13 mouse cellular contexts compared by ENCODE assay signal in genomic region chr13:62929766-62930389, GRCm38 (mm10). TPM values are rescaled to one million over a fixed set of nuclear protein-coding genes. Genes with fewer than 3 reads are reported as not detected.
DNase-seq lines count a peak whose midpoint lies in the region; ATAC-seq lines count a peak whose summit lies in the region.
"Had no signal": no experiment of that assay in that cellular context is flagged by ENCODE, and none has a peak within 500 bp of the region (broad histone marks: within the 10 kb centered on the region; RNA-seq: fewer than 3 reads in every experiment).

No protein-coding gene starts in this region.

- H3K9me3 ChIP-seq in neural tube, embryonic 15.5 days (replicated peaks) = no peaks in the 10 kb centered on the region
- H3K9me3 ChIP-seq in kidney, embryonic 14.5 days (ENCODE audit: control insufficient read depth, low read length) = no peaks in the 10 kb centered on the region
- H3K9me3 ChIP-seq: heart, embryonic 13.5 days; limb, embryonic 13.5 days had no signal

- peak; percentile 57; the same call in 1 of the 2 replicates for ATAC-seq in neural tube, embryonic 15.5 days (ENCODE audit: low FRiP score)
- ATAC-seq in kidney, embryonic 14.5 days (ENCODE audit: low FRiP score, low TSS enrichment) = peak; percentile 49; the same call in 1 of the 2 replicates
- no peak for ATAC-seq in granulocyte monocyte progenitor cell, adult 5-6 weeks (replicated peaks; ENCODE audit: poor library complexity, severe bottlenecking)
- ATAC-seq: forebrain, embryonic 16.5 days had no signal

- intact Hi-C loops in gastrocnemius, postnatal 36 days (cut with DNase I) = loop anchor here (5.0 kb wide), 1 partner anchor 112 kb away; no protein-coding TSS in a partner anchor
- intact Hi-C loops in left cerebral cortex, postnatal 10 days (cut with DNase I) = no loop called here

- H3K4me1 ChIP-seq in neural tube, embryonic 15.5 days = no peaks in the 10 kb centered on the region
- H3K4me1 ChIP-seq in kidney, embryonic 14.5 days (ENCODE audit: control insufficient read depth, insufficient read depth, low read length) = no peaks in the 10 kb centered on the region
- H3K4me1 ChIP-seq: heart, embryonic 13.5 days had no signal

- H3K4me2 ChIP-seq in neural tube, embryonic 15.5 days = no peak overlapping the region
- H3K4me2 ChIP-seq in kidney, embryonic 14.5 days (replicated peaks; ENCODE audit: low read depth, low read length) = no peak overlapping the region
- H3K4me2 ChIP-seq: heart, embryonic 13.5 days; limb, embryonic 13.5 days; midbrain, embryonic 11.5 days had no signal

- H3K27me3 ChIP-seq in neural tube, embryonic 15.5 days (replicated peaks) = no peaks in the 10 kb centered on the region
- no peaks in the 10 kb centered on the region for H3K27me3 ChIP-seq in kidney, embryonic 14.5 days (ENCODE audit: control insufficient read depth, insufficient read depth, low read length)
- H3K27me3 ChIP-seq: heart, embryonic 13.5 days; limb, embryonic 13.5 days had no signal

- DNase-seq in gastrocnemius, postnatal 10 days = peak; percentile 11
- no peak for DNase-seq in gastrocnemius, postnatal 36 days
- no peak for DNase-seq in neural tube, embryonic 10.5 days (ENCODE audit: extremely low spot score, low spot score)
- peak; percentile 60 for DNase-seq in retina, postnatal 1 day
- DNase-seq in left cerebral cortex, postnatal 10 days (ENCODE audit: extremely low spot score in 1 of 2, low spot score in 2 of 2) = no peak

- no peak overlapping the region for H3K9ac ChIP-seq in neural tube, embryonic 15.5 days (replicated peaks)
- no peak overlapping the region for H3K9ac ChIP-seq in kidney, embryonic 14.5 days (ENCODE audit: low read depth, low read length)
- H3K9ac ChIP-seq: heart, embryonic 13.5 days; limb, embryonic 13.5 days had no signal

- no peaks in the 10 kb centered on the region for H3K36me3 ChIP-seq in neural tube, embryonic 15.5 days
- H3K36me3 ChIP-seq in kidney, embryonic 14.5 days (ENCODE audit: control insufficient read depth, insufficient read depth, low read length) = no peaks in the 10 kb centered on the region
- H3K36me3 ChIP-seq: heart, embryonic 13.5 days; limb, embryonic 13.5 days had no signal

- no peak overlapping the region for H3K4me3 ChIP-seq in neural tube, embryonic 15.5 days (replicated peaks)
- no peak overlapping the region for H3K4me3 ChIP-seq in kidney, embryonic 14.5 days (ENCODE audit: low read length)
- H3K4me3 ChIP-seq: heart, embryonic 13.5 days; limb, embryonic 13.5 days had no signal

- no peak overlapping the region for H3K27ac ChIP-seq in neural tube, embryonic 15.5 days (replicated peaks)
- no peak overlapping the region; the same call in 1 of the 2 replicates for H3K27ac ChIP-seq in kidney, embryonic 14.5 days (ENCODE audit: low read depth, low read length)
- H3K27ac ChIP-seq: heart, embryonic 13.5 days; limb, embryonic 13.5 days had no signal

- WGBS in neural tube, embryonic 15.5 days = 72% methylated on average over 9 of the region's 9 CpGs
- WGBS in kidney, embryonic 14.5 days = 52% methylated on average over 9 of the region's 9 CpGs

RNA-seq across cellular contexts. Expression of gene 2010111I01Rik, which starts 34.8 kb away (rescaled TPM):
- total RNA-seq in gastrocnemius, postnatal 10 days (2021) = 100 to 1,000 TPM in 1 of 2 experiments, 10 to 100 TPM in 1; 67.8 to 110 TPM
- total RNA-seq in gastrocnemius, postnatal 36 days (2021) = 10 to 100 TPM; 62.5 to 70.3 TPM
- 36.1 and 55.1 TPM in 2 replicates for polyA plus RNA-seq in neural tube, embryonic 15.5 days (2015; fragmentation: Nextera tagmentation; extraction: Ambion mirVana)
- 132 and 153 TPM in 2 replicates for polyA plus RNA-seq in kidney, embryonic 14.5 days (2014; fragmentation: Nextera tagmentation; extraction: Ambion mirVana)
- total RNA-seq in left cerebral cortex, postnatal 10 days (2021) = 10 to 100 TPM; 62.1 to 69.1 TPM
- total RNA-seq in granulocyte monocyte progenitor cell, adult 5-6 weeks (2014; fragmentation: Nextera tagmentation) = 86.8 and 97.6 TPM in 2 replicates
- total RNA-seq in granulocyte monocyte progenitor cell, adult 5-6 weeks (2017) = 61.9 and 91.1 TPM in 2 replicates

RNA-seq across cellular contexts. Expression of gene Fbp1, which starts 41.8 kb away (rescaled TPM):
- under 1 TPM in 1 of 2 experiments, not detected in 1; 0.54 TPM for total RNA-seq in gastrocnemius, postnatal 10 days (2021)
- not detected for total RNA-seq in gastrocnemius, postnatal 36 days (2021)
- polyA plus RNA-seq in neural tube, embryonic 15.5 days (2015; fragmentation: Nextera tagmentation; extraction: Ambion mirVana) = 0.29 and 14.1 TPM in 2 replicates
- polyA plus RNA-seq in kidney, embryonic 14.5 days (2014; fragmentation: Nextera tagmentation; extraction: Ambion mirVana) = 1.8 and 3.9 TPM in 2 replicates
- total RNA-seq in left cerebral cortex, postnatal 10 days (2021) = under 1 TPM in 1 of 2 experiments, not detected in 1; 0.39 TPM
- 9.1 and 15.6 TPM in 2 replicates for total RNA-seq in granulocyte monocyte progenitor cell, adult 5-6 weeks (2014; fragmentation: Nextera tagmentation)
- 16.6 and 19.3 TPM in 2 replicates for total RNA-seq in granulocyte monocyte progenitor cell, adult 5-6 weeks (2017)
- polyA plus RNA-seq: C2C12; forebrain, embryonic 16.5 days; midbrain, embryonic 11.5 days had no signal

Comparison
In these comparisons a context has a peak if more than half of its experiments do, and no peak if none do; other contexts are left out.
1. DNase-seq: peak in gastrocnemius, postnatal 10 days (single experiment) and retina, postnatal 1 day (single experiment); none in gastrocnemius, postnatal 36 days (0 of 2), neural tube, embryonic 10.5 days (single experiment) and left cerebral cortex, postnatal 10 days (0 of 2).
2. RNA of gene Fbp1, which starts 41.8 kb away (total RNA-seq): 9.1 to 19.3 TPM in granulocyte monocyte progenitor cell, adult 5-6 weeks; 0.54 TPM in gastrocnemius, postnatal 10 days, 0.39 TPM in left cerebral cortex, postnatal 10 days and not detected in gastrocnemius, postnatal 36 days; every median in the first group is over 4 times any median in the second.